Mouse (Mus musculus) forebrain, embryonic 15.5 days (tissue): Measurements from ENCODE around the gene Sec1. TPM values are rescaled to one million over a fixed set of nuclear protein-coding genes. Genes with fewer than 3 reads are reported as not detected.

Source experiments
- ATAC-seq: fragments of 200-750 bp; cut with Nextera tagmentation; replicated peaks from 2 replicates; pipeline ENCODE4 v1.8.0; 2017; ENCODE audit warnings: mild to moderate bottlenecking, moderate TSS enrichment, moderate library complexity
- H3K27ac ChIP-seq: fragments of 300-500 bp; sonication (generic); replicated peaks from 2 replicates; pipeline ENCODE4 v1.5.1; 2015; ENCODE audit warnings: mild to moderate bottlenecking, inconsistent platforms
- H3K27me3 ChIP-seq: fragments of 300-500 bp; sonication (generic); 2 replicates; pipeline ENCODE4 v1.6.1; 2015; ENCODE audit warnings: inconsistent platforms
- H3K36me3 ChIP-seq: fragments of 300-500 bp; sonication (generic); 2 replicates; pipeline ENCODE4 v1.6.1; 2015; ENCODE audit warnings: mild to moderate bottlenecking, inconsistent platforms
- H3K4me1 ChIP-seq: fragments of 300-500 bp; sonication (generic); 2 replicates; pipeline ENCODE4 v1.6.1; 2015; ENCODE audit warnings: inconsistent platforms
- H3K4me2 ChIP-seq: fragments of 300-500 bp; sonication (generic); replicated peaks from 2 replicates; pipeline ENCODE4 v1.6.1; 2015; ENCODE audit warnings: mild to moderate bottlenecking, inconsistent platforms
- H3K4me3 ChIP-seq: fragments of 300-500 bp; sonication (generic); 2 replicates; pipeline ENCODE4 v1.5.1; 2015; ENCODE audit warnings: mild to moderate bottlenecking, inconsistent platforms
- H3K9ac ChIP-seq: fragments of 300-500 bp; sonication (generic); replicated peaks from 2 replicates; pipeline ENCODE4 v1.6.1; 2015; ENCODE audit warnings: mild to moderate bottlenecking, inconsistent platforms
- H3K9me3 ChIP-seq: fragments of 300-500 bp; sonication (generic); 2 replicates; pipeline ENCODE4 v1.6.1; 2016; ENCODE audit warnings: inconsistent platforms
- WGBS: fragments of 180-500 bp; shearing (Covaris S2); methylation state at CpG from one replicate; pipeline ENCODE4 v1.1.7; 2015; ENCODE audit warnings: mixed read lengths; 5-methylcytosine and 5-hydroxymethylcytosine counted together
- polyA plus RNA-seq: library from polyadenylated mRNA; unstranded; fragments of >200 nt; fragmentation: Nextera tagmentation; extraction: Ambion mirVana; gene quantifications from 2 replicates; pipeline ENCODE4 v1.2.1, GENCODE M21; 2015

Sec1 gene
- polyA plus RNA-seq, 1 experiment from 2014 or later, result 0.14 TPM

GRCm38 (mm10) chr7:45641391-45642040 lies 52.7 kb downstream of the Sec1 start:
- Histone ChIP-seq H3K4me1 (peaks cover 35% of the 10 kb centered on the region), H3K4me3 (no peak overlapping the region), H3K9me3 (no peaks in the 10 kb centered on the region), H3K36me3 (peaks cover 3% of the 10 kb centered on the region; the same call in 1 of the 2 replicates), H3K4me2 (no peak overlapping the region), H3K27me3 (no peaks in the 10 kb centered on the region), H3K27ac (no peak overlapping the region), H3K9ac (no peak overlapping the region)
- 57% methylated on average over 17 of the region's 17 CpGs for WGBS
- ATAC-seq, result no peak

DNA sequence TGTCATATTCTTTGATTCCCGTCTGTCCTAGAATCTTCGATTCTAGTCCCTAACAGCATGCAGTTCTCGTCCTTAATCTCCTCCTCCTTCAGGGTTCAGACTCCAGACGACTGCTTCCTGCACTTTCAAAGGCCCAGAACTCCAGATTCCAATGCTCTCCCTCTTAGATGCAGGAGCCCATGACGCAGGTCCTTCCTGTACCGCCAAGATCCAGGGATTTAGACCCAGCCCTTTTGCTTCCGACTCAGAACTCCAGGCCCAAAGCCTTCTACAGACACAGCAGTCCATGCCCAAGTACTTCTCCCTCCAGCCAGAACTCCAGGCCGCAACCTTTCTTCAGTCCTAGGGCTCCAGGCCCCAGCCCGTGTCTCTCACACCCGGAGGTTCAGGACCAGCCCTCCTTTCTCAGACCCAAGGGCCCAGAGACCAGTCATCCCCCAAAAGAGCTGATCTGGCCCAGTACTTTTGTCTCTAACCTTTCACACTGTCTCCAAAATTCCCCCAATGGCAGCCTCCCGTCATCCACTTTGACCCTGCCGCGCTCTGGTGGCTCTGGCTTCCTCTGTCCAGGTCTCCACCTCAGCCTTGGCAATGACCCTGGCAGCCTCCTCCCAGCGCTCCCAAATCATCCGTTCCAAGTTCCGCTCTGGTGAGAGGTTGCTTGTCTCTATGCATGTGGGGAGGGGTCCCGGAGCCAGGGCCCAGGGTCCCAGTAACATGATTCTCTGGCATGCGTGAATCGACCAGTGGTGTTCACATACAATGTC lies 53.8 kb downstream of the Sec1 start:
- Histone ChIP-seq H3K9ac (no peak overlapping the region), H3K4me2 (no peak overlapping the region), H3K9me3 (no peaks in the 10 kb centered on the region), H3K4me1 (peaks cover 35% of the 10 kb centered on the region), H3K4me3 (no peak overlapping the region), H3K27me3 (no peaks in the 10 kb centered on the region), H3K36me3 (peaks cover 8% of the 10 kb centered on the region; the same call in 1 of the 2 replicates), H3K27ac (no peak overlapping the region)
- no peak for ATAC-seq
- 78% methylated on average over 19 of the region's 19 CpGs for WGBS

GRCm38 (mm10) chr7:45639561-45640027 lies 54.6 kb downstream of the Sec1 start, which contains the start of gene Mamstr:
Mamstr (plus strand) TSS chr7:45639977.
- Histone ChIP-seq H3K36me3 (peaks cover 8% of the 10 kb centered on the region; the same call in 1 of the 2 replicates), H3K27me3 (no peaks in the 10 kb centered on the region), H3K4me2 (no peak within 1 kb of the TSS), H3K4me1 (peaks cover 31% of the 10 kb centered on the region), H3K9me3 (no peaks in the 10 kb centered on the region), H3K9ac (no peak within 1 kb of the TSS), H3K27ac (no peak within 1 kb of the TSS), H3K4me3 (no peak within 1 kb of the TSS)
- no peak for ATAC-seq
- 29% methylated on average over 19 of the region's 19 CpGs for WGBS

DNA sequence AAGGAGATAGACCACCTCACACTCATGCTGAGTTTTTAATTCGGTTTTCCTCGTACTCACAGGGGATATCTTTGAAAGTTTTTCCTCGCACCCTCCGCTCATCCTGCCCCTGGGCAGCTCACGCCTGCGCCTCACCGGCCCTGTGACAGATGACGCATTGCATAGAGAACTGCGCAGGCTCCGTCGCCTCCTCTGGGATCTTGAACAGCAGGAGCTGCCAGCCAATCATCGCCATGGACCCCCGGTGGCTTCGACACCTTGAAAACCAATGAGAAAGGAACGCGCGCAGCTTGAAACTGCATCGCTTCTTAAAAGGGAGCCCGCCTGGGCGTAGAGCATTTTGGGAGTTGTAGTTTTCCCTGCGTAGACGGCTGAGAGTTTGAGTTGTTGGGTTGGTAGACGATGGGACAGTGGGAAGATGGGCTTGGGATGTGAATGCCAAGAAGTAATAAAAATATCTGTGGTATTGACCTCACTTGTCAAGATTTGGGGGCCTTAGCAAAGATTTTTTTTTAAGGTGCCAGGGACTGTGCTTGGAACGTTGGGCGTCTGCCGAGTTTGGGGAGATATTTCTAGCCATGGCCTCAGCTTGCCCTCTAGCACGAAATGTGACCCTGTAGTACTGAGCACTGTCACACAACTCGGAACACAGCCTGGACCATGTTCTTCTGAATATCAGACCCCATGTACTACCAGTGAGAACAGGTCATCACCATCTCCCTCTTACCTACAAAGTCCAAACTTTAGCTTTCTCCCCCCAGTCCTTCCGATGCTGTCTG lies 55.4 kb downstream of the Sec1 start:
- 19% methylated on average over 29 of the region's 29 CpGs for WGBS
- H3K27ac ChIP-seq, result peak overlapping the region; percentile 51; the same call in 1 of the 2 replicates
- peaks cover 24% of the 10 kb centered on the region for H3K4me1 ChIP-seq
- ATAC-seq, result peak; percentile 92
- peak overlapping the region; percentile 23 for H3K9ac ChIP-seq
- H3K36me3 ChIP-seq, result peaks cover 8% of the 10 kb centered on the region; the same call in 1 of the 2 replicates
- no peaks in the 10 kb centered on the region for H3K9me3 ChIP-seq
- H3K4me3 ChIP-seq, result peak overlapping the region; percentile 35
- H3K27me3 ChIP-seq, result no peaks in the 10 kb centered on the region
- peak overlapping the region; percentile 48 for H3K4me2 ChIP-seq

DNA sequence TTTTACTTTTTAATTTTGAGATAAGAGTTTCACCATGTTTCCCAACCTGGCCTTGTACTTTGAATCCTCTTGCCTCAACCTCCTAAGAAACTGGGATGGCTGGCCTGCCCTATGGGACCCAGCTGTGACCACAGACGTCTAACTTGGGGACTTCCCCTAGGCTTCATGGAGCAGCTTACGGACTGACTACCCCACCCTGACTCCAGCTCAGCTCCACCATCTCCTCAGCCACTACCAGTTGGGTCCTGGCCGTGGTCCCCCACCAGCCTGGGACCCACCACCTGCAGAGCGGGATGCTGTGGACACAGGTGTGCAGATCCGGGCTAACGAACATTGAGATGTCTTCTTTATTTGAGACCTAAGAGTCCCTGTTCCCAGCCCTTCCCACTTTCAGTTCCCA lies 56.5 kb downstream of the Sec1 start:
- Histone ChIP-seq H3K27me3 (no peaks in the 10 kb centered on the region), H3K9ac (peak overlapping the region; percentile 23; the same call in 1 of the 2 replicates), H3K27ac (no peak overlapping the region), H3K9me3 (no peaks in the 10 kb centered on the region), H3K36me3 (peaks cover 8% of the 10 kb centered on the region; the same call in 1 of the 2 replicates), H3K4me3 (peak overlapping the region; percentile 35; the same call in 1 of the 2 replicates), H3K4me2 (no peak overlapping the region), H3K4me1 (peaks cover 19% of the 10 kb centered on the region)
- 96% methylated on average over 6 of the region's 6 CpGs for WGBS
- no peak for ATAC-seq

DNA sequence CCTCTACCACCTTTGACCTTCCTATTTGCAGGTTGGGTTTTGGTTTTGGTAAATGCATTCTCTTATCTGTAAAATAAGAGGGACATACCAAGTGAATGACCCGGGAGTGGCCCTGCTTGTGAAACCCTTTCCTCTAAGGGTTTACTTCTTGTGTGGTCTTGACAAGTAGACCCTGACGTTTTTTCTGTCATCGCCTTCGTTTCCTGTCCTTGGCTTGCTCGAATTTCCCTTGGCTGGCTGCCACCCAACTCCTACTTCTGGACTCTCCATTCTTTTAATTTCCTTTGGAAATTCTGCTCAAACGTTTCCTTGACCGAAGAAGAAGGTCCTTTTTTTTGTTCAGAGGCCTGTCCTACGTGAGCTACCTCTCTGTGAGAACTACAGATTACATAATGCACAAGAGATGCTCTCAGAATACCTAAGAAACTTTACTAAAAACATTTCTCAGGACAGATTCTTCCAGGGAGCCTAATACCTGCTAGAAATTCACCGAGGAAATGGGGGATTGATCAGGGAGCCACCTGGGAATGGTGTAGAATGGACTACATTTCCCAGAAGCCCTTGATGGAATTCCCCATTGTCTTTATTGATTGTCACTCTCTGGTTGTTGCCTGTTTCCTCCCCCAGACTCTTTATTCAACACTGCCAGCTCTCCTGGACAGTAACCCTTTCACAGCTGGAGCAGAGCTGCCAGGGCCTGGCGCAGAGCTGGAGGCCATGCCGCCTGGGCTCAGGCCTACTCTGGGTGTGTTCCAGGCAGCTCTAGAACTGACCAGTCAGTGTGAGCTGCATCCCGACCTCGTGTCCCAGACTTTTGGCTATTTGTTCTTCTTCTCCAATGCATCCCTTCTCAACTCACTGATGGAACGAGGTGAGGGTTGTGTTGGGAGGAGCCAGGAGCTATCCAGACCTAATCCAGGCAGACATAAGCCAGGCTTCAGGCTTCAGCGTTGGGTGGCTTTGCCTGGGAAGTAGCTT lies 58.2 kb downstream of the Sec1 start:
- Histone ChIP-seq H3K4me3 (no peak overlapping the region), H3K27me3 (no peaks in the 10 kb centered on the region), H3K27ac (no peak overlapping the region), H3K4me1 (peaks cover 15% of the 10 kb centered on the region), H3K9ac (no peak overlapping the region), H3K4me2 (no peak overlapping the region), H3K9me3 (no peaks in the 10 kb centered on the region), H3K36me3 (peaks cover 8% of the 10 kb centered on the region; the same call in 1 of the 2 replicates)
- 86% methylated on average over 15 of the region's 15 CpGs for WGBS
- ATAC-seq, result no peak

- Histone ChIP-seq H3K4me2 (no peak overlapping the region), H3K4me3 (no peak overlapping the region), H3K36me3 (peaks cover 8% of the 10 kb centered on the region; the same call in 1 of the 2 replicates), H3K4me1 (peaks cover 15% of the 10 kb centered on the region), H3K9ac (no peak overlapping the region), H3K9me3 (no peaks in the 10 kb centered on the region), H3K27ac (no peak overlapping the region), H3K27me3 (no peaks in the 10 kb centered on the region)
- ATAC-seq, result no peak
- 91% methylated on average over 11 of the region's 11 CpGs for WGBS
Measured at GRCm38 (mm10) chr7:45634946-45635681, 59.1 kb downstream of the Sec1 start.

DNA sequence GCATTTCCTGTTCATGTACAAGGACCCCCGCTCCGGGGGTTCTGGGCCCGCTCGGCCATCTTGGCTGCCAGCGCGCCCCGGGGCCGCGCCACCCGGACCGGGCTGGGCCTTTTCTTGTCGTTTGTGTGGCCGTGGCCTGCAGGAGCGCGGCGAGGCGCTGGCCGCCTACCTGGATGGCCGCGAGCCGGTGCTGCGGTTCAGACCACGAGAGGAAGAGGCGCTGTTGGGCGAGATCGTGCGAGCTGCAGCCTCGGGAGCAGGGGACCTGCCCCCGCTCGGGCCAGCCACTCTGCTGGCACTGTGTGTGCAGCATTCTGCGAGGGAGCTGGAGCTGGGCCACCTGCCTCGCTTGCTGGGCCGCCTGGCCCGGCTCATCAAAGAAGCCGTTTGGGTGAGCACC lies 61.7 kb downstream of the Sec1 start:
- Histone ChIP-seq H3K27ac (no peak overlapping the region), H3K27me3 (no peaks in the 10 kb centered on the region), H3K4me1 (peaks cover 11% of the 10 kb centered on the region), H3K4me3 (peak overlapping the region; percentile 19), H3K4me2 (peak overlapping the region; percentile 37), H3K9ac (peak overlapping the region; percentile 29; the same call in 1 of the 2 replicates), H3K9me3 (no peaks in the 10 kb centered on the region), H3K36me3 (peaks cover 8% of the 10 kb centered on the region; the same call in 1 of the 2 replicates)
- 17% methylated on average over 35 of the region's 35 CpGs for WGBS
- no peak for ATAC-seq

DNA sequence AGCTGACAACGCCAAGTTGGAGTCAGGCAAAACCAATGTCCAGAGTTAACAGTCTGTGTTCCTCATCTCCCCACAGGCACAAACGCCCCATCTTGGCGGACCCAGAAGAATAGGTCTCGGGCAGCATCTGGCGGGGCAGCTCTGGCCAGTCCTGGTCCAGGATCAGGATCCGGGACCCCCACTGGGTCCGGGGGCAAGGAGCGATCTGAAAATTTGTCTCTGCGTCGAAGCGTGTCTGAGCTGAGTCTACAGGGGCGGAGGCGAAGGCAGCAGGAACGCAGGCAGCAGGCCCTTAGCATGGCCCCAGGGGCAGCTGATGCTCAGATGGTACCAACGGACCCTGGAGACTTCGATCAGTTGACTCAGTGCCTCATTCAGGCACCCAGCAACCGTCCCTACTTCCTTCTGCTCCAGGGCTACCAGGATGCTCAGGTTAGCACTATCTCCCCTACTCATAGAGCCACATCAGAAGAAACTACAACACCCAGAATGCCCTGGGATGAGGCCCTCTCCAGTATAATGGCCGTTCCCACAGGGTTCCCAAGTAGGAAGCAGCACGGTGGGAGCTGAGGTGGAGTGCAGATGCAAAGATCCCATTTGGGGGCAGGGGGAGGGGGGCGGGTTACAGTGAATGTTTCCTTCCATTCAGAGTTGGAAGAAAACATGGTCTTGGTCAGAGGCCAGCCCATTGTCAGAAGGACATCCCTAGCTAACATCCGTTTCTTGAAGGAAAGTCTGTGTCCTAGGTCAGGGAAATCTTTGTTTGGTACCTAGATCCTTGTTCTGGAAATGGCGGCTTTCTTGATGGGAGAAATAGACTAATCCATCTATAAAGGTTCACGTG lies 63.9 kb downstream of the Sec1 start:
- Histone ChIP-seq H3K9me3 (no peaks in the 10 kb centered on the region), H3K27ac (no peak overlapping the region), H3K27me3 (no peaks in the 10 kb centered on the region), H3K9ac (no peak overlapping the region), H3K36me3 (no peaks in the 10 kb centered on the region), H3K4me2 (no peak overlapping the region), H3K4me3 (no peak overlapping the region), H3K4me1 (peaks cover 11% of the 10 kb centered on the region)
- WGBS, result 73% methylated on average over 23 of the region's 23 CpGs
- no peak for ATAC-seq
